Mouse (Mus musculus) heart, postnatal 0 days (tissue): ENCODE results near the gene Slc33a1. TPM values are rescaled to one million over a fixed set of nuclear protein-coding genes. Genes with fewer than 3 reads are reported as not detected.

ENCODE experiments used
- ATAC-seq: fragments of 200-750 bp; cut with Nextera tagmentation; 2 replicates; pipeline ENCODE4 v1.8.0; 2017; ENCODE audit warnings: low read depth, moderate number of reproducible peaks, moderate library complexity; ENCODE audit not compliant: insufficient read depth
- DNase-seq: peaks from one replicate; pipeline ENCODE4 v3.0.0-alpha.2; 2016; ENCODE audit warnings: low spot score
- H3K27ac ChIP-seq: fragments of 300-500 bp; sonication (generic); 2 replicates; pipeline ENCODE4 v1.5.1; 2014; ENCODE audit warnings: low read depth, mild to moderate bottlenecking
- H3K27me3 ChIP-seq: fragments of 300-500 bp; sonication (generic); 2 replicates; pipeline ENCODE4 v1.6.1; 2014; ENCODE audit warnings: low read length, mixed read lengths; ENCODE audit not compliant: control insufficient read depth, insufficient read depth
- H3K36me3 ChIP-seq: fragments of 300-500 bp; sonication (generic); replicated peaks from 2 replicates; pipeline ENCODE4 v1.6.1; 2014; ENCODE audit warnings: low read length, mixed read lengths; ENCODE audit not compliant: control insufficient read depth, insufficient read depth
- H3K4me1 ChIP-seq: fragments of 300-500 bp; sonication (generic); 2 replicates; pipeline ENCODE4 v1.6.1; 2014; ENCODE audit warnings: antibody characterized with exemption; ENCODE audit not compliant: control insufficient read depth, insufficient read depth
- H3K4me2 ChIP-seq: fragments of 300-500 bp; sonication (generic); 2 replicates; pipeline ENCODE4 v1.6.1; 2014; ENCODE audit warnings: low read depth, mild to moderate bottlenecking, low read length, moderate library complexity
- H3K4me3 ChIP-seq: fragments of 300-500 bp; sonication (generic); 2 replicates; pipeline ENCODE4 v1.5.1; 2014; ENCODE audit warnings: low read depth, low read length
- H3K9ac ChIP-seq: fragments of 300-500 bp; sonication (generic); replicated peaks from 2 replicates; pipeline ENCODE4 v1.6.1; 2014; ENCODE audit warnings: low read depth, low read length, mixed read lengths
- H3K9me3 ChIP-seq: fragments of 300-500 bp; sonication (generic); replicated peaks from 2 replicates; pipeline ENCODE4 v1.6.1; 2016; ENCODE audit warnings: low read length; ENCODE audit not compliant: control insufficient read depth
- CTCF ChIP-seq: IDR thresholded peaks from 2 replicates; pipeline ENCODE4 v1.5.1; 2016; ENCODE audit warnings: antibody characterized with exemption, control low read depth, low read depth
- EP300 ChIP-seq: IDR thresholded peaks from 2 replicates; pipeline ENCODE4 v1.6.1; 2016; ENCODE audit warnings: antibody characterized with exemption, low read depth
- WGBS: fragments of 180-500 bp; shearing (Covaris S2); extraction: QIAGEN DNeasy Blood & Tissue Kit; methylation state at CpG from one replicate; pipeline ENCODE4 v1.1.7; 2014; 5-methylcytosine and 5-hydroxymethylcytosine counted together
- polyA plus RNA-seq: library from polyadenylated mRNA; unstranded; fragments of >200 nt; fragmentation: Nextera tagmentation; extraction: Ambion mirVana; gene quantifications from 2 replicates; pipeline ENCODE4 v1.2.1, GENCODE M21; 2015
- total RNA-seq: library from RNA; depleted of rRNA; stranded (reverse); fragments of >200 nt; gene quantifications from 2 replicates; pipeline ENCODE4 v1.2.3, GENCODE M21; 2014; ENCODE audit warnings: low replicate concordance; rRNA removed

Slc33a1 gene
- total and polyA plus RNA-seq, 2 experiments from 2014 or later, result 9.4 to 31.9 TPM

GRCm38 (mm10) chr3:63895786-63896185 lies 68.8 kb downstream of the Slc33a1 start:
- H3K4me2 ChIP-seq, result no peak overlapping the region
- ATAC-seq (no peak), DNase-seq (no peak)
- no peaks in the 10 kb centered on the region for H3K36me3 ChIP-seq
- H3K4me1 ChIP-seq, result peaks cover 9% of the 10 kb centered on the region; the same call in 1 of the 2 replicates
- H3K27ac ChIP-seq, result no peak overlapping the region
- no peak for TF ChIP-seq EP300
- no peak for TF ChIP-seq CTCF
- no peaks in the 10 kb centered on the region for H3K9me3 ChIP-seq
- WGBS, result 42% methylated on average over 2 of the region's 2 CpGs
- no peak overlapping the region for H3K4me3 ChIP-seq
- H3K27me3 ChIP-seq, result no peaks in the 10 kb centered on the region
- H3K9ac ChIP-seq, result no peak overlapping the region

GRCm38 (mm10) chr3:63893677-63894076 lies 70.9 kb downstream of the Slc33a1 start:
- no peak for DNase-seq
- Histone ChIP-seq H3K4me2 (no peak overlapping the region), H3K4me3 (no peak overlapping the region), H3K9ac (no peak overlapping the region), H3K27me3 (no peaks in the 10 kb centered on the region), H3K36me3 (no peaks in the 10 kb centered on the region), H3K27ac (no peak overlapping the region), H3K9me3 (no peaks in the 10 kb centered on the region), H3K4me1 (no peaks in the 10 kb centered on the region)
- ATAC-seq, result no peak
- TF ChIP-seq EP300, result no peak
- no peak for TF ChIP-seq CTCF
- WGBS, result 67% methylated on average over 7 of the region's 7 CpGs

- Histone ChIP-seq H3K4me1 (no peaks in the 10 kb centered on the region), H3K36me3 (no peaks in the 10 kb centered on the region), H3K4me2 (no peak overlapping the region), H3K27ac (no peak overlapping the region), H3K4me3 (no peak overlapping the region), H3K9me3 (no peaks in the 10 kb centered on the region), H3K27me3 (no peaks in the 10 kb centered on the region), H3K9ac (no peak overlapping the region)
- no peak for DNase-seq
- no peak for TF ChIP-seq CTCF
- TF ChIP-seq EP300, result no peak
- no peak for ATAC-seq
- WGBS, result 45% methylated on average over 3 of the region's 3 CpGs
These were observed 72.4 kb downstream of the Slc33a1 start for GRCm38 (mm10) chr3:63892154-63892553.

Other genes with a start within 250 kb of the Slc33a1 start
- gene Plch1, start 65.3 kb downstream of the Slc33a1 start, total RNA-seq, result not detected in 2 replicates
- 0.07 and 0.14 TPM in 2 replicates for gene Plch1, start 65.3 kb downstream of the Slc33a1 start, polyA plus RNA-seq
- 2.4 and 3.1 TPM in 2 replicates for gene E130311K13Rik, start 35.3 kb downstream of the Slc33a1 start, total RNA-seq
- gene E130311K13Rik, start 35.3 kb downstream of the Slc33a1 start, polyA plus RNA-seq, result 6.0 and 7.3 TPM in 2 replicates
- 19.0 and 20.9 TPM in 2 replicates for gene Gmps, start 11.3 kb upstream of the Slc33a1 start, total RNA-seq
- gene Gmps, start 11.3 kb upstream of the Slc33a1 start, polyA plus RNA-seq, result 26.4 and 27.4 TPM in 2 replicates
- not detected in 2 replicates for gene Vmn2r1, start 116.8 kb upstream of the Slc33a1 start, total RNA-seq
- gene Vmn2r1, start 116.8 kb upstream of the Slc33a1 start, polyA plus RNA-seq, result 0.03 and 0.04 TPM in 2 replicates
- not detected in 2 replicates for gene Vmn2r2, start 177.2 kb upstream of the Slc33a1 start, total RNA-seq
- gene Vmn2r2, start 177.2 kb upstream of the Slc33a1 start, polyA plus RNA-seq, result not detected in 2 replicates